Mouse (Mus musculus): Measurements from ENCODE around the gene Olfr134. TPM values are rescaled to one million over a fixed set of nuclear protein-coding genes. Genes with fewer than 3 reads are reported as not detected.
"Not testable (repeated sequence)": the region's sequence is repeated elsewhere in the genome, so short reads cannot be mapped to it uniquely, and the experiment has no call there.

The Olfr134 gene
- not detected in 2 replicates for polyA plus RNA-seq (2015; fragmentation: Nextera tagmentation; extraction: Ambion mirVana)

DNA sequence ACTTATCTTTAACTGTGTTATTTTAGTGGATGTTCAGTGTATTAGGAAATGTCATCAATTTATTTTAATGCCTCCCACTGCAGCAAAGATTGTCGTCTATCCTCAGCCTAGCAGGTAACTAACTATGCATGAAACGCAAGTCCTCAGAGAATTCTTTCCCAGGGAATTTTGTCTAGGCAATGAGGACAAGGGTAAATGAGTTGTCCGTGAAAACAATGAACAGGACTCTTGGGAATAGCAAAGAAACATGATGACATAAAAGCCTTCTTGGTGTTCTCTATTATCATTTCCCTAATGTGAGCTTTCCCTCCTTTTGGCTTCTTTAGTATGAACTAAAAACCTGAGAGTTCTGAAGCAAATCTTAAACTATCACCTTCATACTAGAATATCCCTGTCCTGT is at the start of gene Olfr134:
Olfr134 (plus strand) TSS at position 301 of the 400 bp plus-strand sequence.
- no peak within 1 kb of the TSS for H3K9ac ChIP-seq (replicated peaks; ENCODE audit: low read depth)
- no peaks in the 10 kb centered on the region for H3K27me3 ChIP-seq (replicated peaks; ENCODE audit: insufficient read depth, low read length)
- H3K4me1 ChIP-seq (ENCODE audit: insufficient read depth, low read depth, low read length): no peaks in the 10 kb centered on the region
- H3K36me3 ChIP-seq (ENCODE audit: insufficient read depth, low read length): no peaks in the 10 kb centered on the region
- no peak within 1 kb of the TSS for H3K4me2 ChIP-seq (replicated peaks; ENCODE audit: low read depth, low read length)
- H3K9me3 ChIP-seq (ENCODE audit: low read length): no peaks in the 10 kb centered on the region
- WGBS: 65% methylated on average over 3 of the region's 3 CpGs
- no peak for ATAC-seq
- no peak for TF ChIP-seq EP300 (IDR thresholded peaks at IDR 0.05)
- no peak for TF ChIP-seq CTCF (IDR thresholded peaks at IDR 0.05)
- H3K27ac ChIP-seq (ENCODE audit: low read length): no peak within 1 kb of the TSS
- no peak for DNase-seq (ENCODE audit: low spot score)
- H3K4me3 ChIP-seq (ENCODE audit: low read depth, low read length): no peak within 1 kb of the TSS

DNA sequence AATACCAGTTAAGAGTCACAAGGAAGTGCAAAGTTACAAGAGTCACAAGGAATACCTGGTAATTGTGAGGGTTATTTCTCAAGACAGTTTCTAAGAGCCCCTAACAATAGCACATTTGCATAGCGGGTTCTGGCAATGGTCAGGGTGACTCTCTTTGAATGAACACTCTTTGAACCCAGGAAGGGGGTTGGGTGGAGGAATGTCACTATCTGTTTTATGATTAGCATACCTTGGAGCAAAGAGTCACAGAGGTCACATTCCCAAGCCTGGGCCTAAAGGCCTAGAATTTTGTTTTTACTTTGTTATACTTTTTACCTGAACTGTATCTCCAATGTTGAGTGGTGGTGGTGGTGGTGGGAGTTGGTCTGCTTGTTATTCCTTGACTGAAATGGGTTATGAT is 47.0 kb upstream of the Olfr134 start:
- H3K27ac ChIP-seq (ENCODE audit: low read length); H3K9ac ChIP-seq (replicated peaks; ENCODE audit: low read depth); H3K4me1 ChIP-seq (ENCODE audit: insufficient read depth, low read depth, low read length); H3K27me3 ChIP-seq (replicated peaks; ENCODE audit: insufficient read depth, low read length); H3K36me3 ChIP-seq (ENCODE audit: insufficient read depth, low read length); H3K4me2 ChIP-seq (replicated peaks; ENCODE audit: low read depth, low read length); ATAC-seq; H3K9me3 ChIP-seq (ENCODE audit: low read length); DNase-seq (ENCODE audit: low spot score); H3K4me3 ChIP-seq (ENCODE audit: low read depth, low read length): not testable (repeated sequence)
- no CpG with 5 or more reads among the region's 1 CpGs for WGBS

GRCm38 (mm10) chr17:38125371-38125770 is 45.8 kb upstream of the Olfr134 start:
- not testable (repeated sequence) for ATAC-seq; H3K4me2 ChIP-seq (replicated peaks; ENCODE audit: low read depth, low read length); H3K4me1 ChIP-seq (ENCODE audit: insufficient read depth, low read depth, low read length); H3K27ac ChIP-seq (ENCODE audit: low read length); H3K36me3 ChIP-seq (ENCODE audit: insufficient read depth, low read length); H3K9me3 ChIP-seq (ENCODE audit: low read length); H3K27me3 ChIP-seq (replicated peaks; ENCODE audit: insufficient read depth, low read length); H3K9ac ChIP-seq (replicated peaks; ENCODE audit: low read depth); H3K4me3 ChIP-seq (ENCODE audit: low read depth, low read length); DNase-seq (ENCODE audit: low spot score)
- whole genome bisulfite sequencing: 71% methylated on average over 3 of the region's 3 CpGs

DNA sequence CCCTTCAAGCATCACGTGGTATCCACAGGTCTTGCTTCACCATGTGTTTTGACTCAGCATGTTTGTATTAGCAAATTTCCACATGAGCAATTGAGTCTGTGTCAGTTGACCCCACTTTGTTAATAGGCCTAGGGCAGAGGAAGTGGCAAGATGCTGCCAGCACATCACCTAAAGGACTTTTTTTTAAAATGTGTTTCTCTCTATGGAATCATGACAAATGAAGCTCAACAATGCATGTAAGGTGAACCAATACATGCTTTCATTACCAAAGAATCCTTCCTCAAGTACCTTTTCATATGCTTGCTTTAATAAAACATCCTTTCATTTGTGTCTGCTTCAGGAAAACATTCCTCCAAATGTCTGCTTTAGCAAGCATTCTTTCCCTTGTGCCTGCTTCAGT is 36.8 kb upstream of the Olfr134 start, which contains the start of gene Olfr132:
Olfr132 (minus strand) TSS at position 101 of the 400 bp plus-strand sequence.
- no peak for DNase-seq (ENCODE audit: low spot score)
- WGBS: 59% methylated on average over 1 of the region's 1 CpGs

DNA sequence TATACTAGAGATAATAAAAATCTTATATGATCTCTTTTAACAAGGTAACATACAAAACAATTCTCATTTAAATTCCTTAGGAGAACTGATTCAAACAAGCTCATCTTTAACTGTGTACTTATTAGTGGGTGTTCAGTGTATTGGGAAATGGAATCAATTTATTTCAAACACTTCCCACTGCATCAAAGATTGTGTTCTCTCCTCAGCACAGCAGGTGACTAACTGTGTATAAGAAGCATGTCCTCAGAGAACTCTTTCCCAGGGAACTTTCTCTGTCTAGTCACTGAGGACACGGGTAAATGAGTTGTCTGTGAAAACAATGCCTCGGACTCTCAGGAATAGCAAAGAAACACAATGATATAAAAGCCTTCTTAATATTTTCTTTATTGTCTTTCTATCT is 26.2 kb upstream of the Olfr134 start, which contains the start of gene Olfr133:
Olfr133 (plus strand) TSS at position 301 of the 400 bp plus-strand sequence.
- Histone ChIP-seq H3K36me3 (ENCODE audit: insufficient read depth, low read length) (no peaks in the 10 kb centered on the region), H3K27ac (ENCODE audit: low read length) (no peak within 1 kb of the TSS), H3K4me1 (ENCODE audit: insufficient read depth, low read depth, low read length) (no peaks in the 10 kb centered on the region), H3K4me2 (replicated peaks; ENCODE audit: low read depth, low read length) (no peak within 1 kb of the TSS), H3K9me3 (ENCODE audit: low read length) (no peaks in the 10 kb centered on the region), H3K27me3 (replicated peaks; ENCODE audit: insufficient read depth, low read length) (no peaks in the 10 kb centered on the region), H3K9ac (replicated peaks; ENCODE audit: low read depth) (no peak within 1 kb of the TSS), H3K4me3 (ENCODE audit: low read depth, low read length) (no peak within 1 kb of the TSS)
- ATAC-seq: no peak
- 60% methylated on average over 2 of the region's 2 CpGs for WGBS
- TF ChIP-seq EP300 (IDR thresholded peaks at IDR 0.05) (no peak), CTCF (IDR thresholded peaks at IDR 0.05) (no peak)
- no peak for DNase-seq (ENCODE audit: low spot score)

More for the DNA sequence above, 36.8 kb upstream of the Olfr134 start, which contains the start of gene Olfr132:
- H3K9me3 ChIP-seq (ENCODE audit: low read length): no peaks in the 10 kb centered on the region; the same call in 1 of the 2 replicates
- H3K27me3 ChIP-seq (replicated peaks; ENCODE audit: insufficient read depth, low read length): no peaks in the 10 kb centered on the region
- no peak within 1 kb of the TSS for H3K4me2 ChIP-seq (replicated peaks; ENCODE audit: low read depth, low read length)
- no peak within 1 kb of the TSS for H3K27ac ChIP-seq (ENCODE audit: low read length)
- no peak for TF ChIP-seq EP300 (IDR thresholded peaks at IDR 0.05)
- TF ChIP-seq CTCF (IDR thresholded peaks at IDR 0.05): no peak
- H3K4me1 ChIP-seq (ENCODE audit: insufficient read depth, low read depth, low read length): no peaks in the 10 kb centered on the region
- no peak within 1 kb of the TSS for H3K4me3 ChIP-seq (ENCODE audit: low read depth, low read length)
- ATAC-seq: no peak
- H3K9ac ChIP-seq (replicated peaks; ENCODE audit: low read depth): no peak within 1 kb of the TSS
- H3K36me3 ChIP-seq (ENCODE audit: insufficient read depth, low read length): no peaks in the 10 kb centered on the region

GRCm38 (mm10) chr17:38204035-38204434 is 32.8 kb downstream of the Olfr134 start, which contains the start of gene Olfr135:
Gene Olfr135, plus strand, starts transcription at chr17:38204335.
- no peak for TF ChIP-seq EP300 (IDR thresholded peaks at IDR 0.05)
- no peak for TF ChIP-seq CTCF (IDR thresholded peaks at IDR 0.05)
- WGBS: 88% methylated on average over 1 of the region's 1 CpGs
- H3K9me3 ChIP-seq (ENCODE audit: low read length): no peaks in the 10 kb centered on the region
- ATAC-seq: no peak
- no peak for DNase-seq (ENCODE audit: low spot score)
- H3K4me2 ChIP-seq (replicated peaks; ENCODE audit: low read depth, low read length): no peak within 1 kb of the TSS
- no peaks in the 10 kb centered on the region for H3K27me3 ChIP-seq (replicated peaks; ENCODE audit: insufficient read depth, low read length)
- no peak within 1 kb of the TSS for H3K4me3 ChIP-seq (ENCODE audit: low read depth, low read length)
- no peak within 1 kb of the TSS for H3K9ac ChIP-seq (replicated peaks; ENCODE audit: low read depth)
- H3K36me3 ChIP-seq (ENCODE audit: insufficient read depth, low read length): no peaks in the 10 kb centered on the region
- no peak within 1 kb of the TSS for H3K27ac ChIP-seq (ENCODE audit: low read length)
- H3K4me1 ChIP-seq (ENCODE audit: insufficient read depth, low read depth, low read length): no peaks in the 10 kb centered on the region

Other genes with a start within 250 kb of the Olfr134 start
- gene Olfr761, start 218.3 kb upstream of the Olfr134 start, polyA plus RNA-seq (2015; fragmentation: Nextera tagmentation; extraction: Ambion mirVana): not detected in 2 replicates
- gene Olfr129, start 111.3 kb upstream of the Olfr134 start, polyA plus RNA-seq (2015; fragmentation: Nextera tagmentation; extraction: Ambion mirVana): not detected in 2 replicates
- gene Olfr130, start 107.5 kb upstream of the Olfr134 start, polyA plus RNA-seq (2015; fragmentation: Nextera tagmentation; extraction: Ambion mirVana): not detected in 2 replicates
- gene Olfr131, start 82.7 kb upstream of the Olfr134 start, polyA plus RNA-seq (2015; fragmentation: Nextera tagmentation; extraction: Ambion mirVana): not detected in 2 replicates
- gene Olfr132, start 36.9 kb upstream of the Olfr134 start, polyA plus RNA-seq (2015; fragmentation: Nextera tagmentation; extraction: Ambion mirVana): not detected in 2 replicates
- not detected in 2 replicates for gene Olfr133, start 26.1 kb upstream of the Olfr134 start, polyA plus RNA-seq (2015; fragmentation: Nextera tagmentation; extraction: Ambion mirVana)
- not detected in 2 replicates for gene Olfr135, start 32.9 kb downstream of the Olfr134 start, polyA plus RNA-seq (2015; fragmentation: Nextera tagmentation; extraction: Ambion mirVana)
- gene Olfr138, start 89.6 kb downstream of the Olfr134 start, polyA plus RNA-seq (2015; fragmentation: Nextera tagmentation; extraction: Ambion mirVana): not detected in 2 replicates
- not detected in 2 replicates for gene Olfr137, start 136.2 kb downstream of the Olfr134 start, polyA plus RNA-seq (2015; fragmentation: Nextera tagmentation; extraction: Ambion mirVana)
- not detected in 2 replicates for gene Olfr136, start 158.4 kb downstream of the Olfr134 start, polyA plus RNA-seq (2015; fragmentation: Nextera tagmentation; extraction: Ambion mirVana)
- not detected in 2 replicates for gene Esp36, start 248.8 kb downstream of the Olfr134 start, polyA plus RNA-seq (2015; fragmentation: Nextera tagmentation; extraction: Ambion mirVana)

Data from lung, postnatal 0 days (tissue).